Mouse (Mus musculus): ENCODE data around the gene Spag6.

DNA sequence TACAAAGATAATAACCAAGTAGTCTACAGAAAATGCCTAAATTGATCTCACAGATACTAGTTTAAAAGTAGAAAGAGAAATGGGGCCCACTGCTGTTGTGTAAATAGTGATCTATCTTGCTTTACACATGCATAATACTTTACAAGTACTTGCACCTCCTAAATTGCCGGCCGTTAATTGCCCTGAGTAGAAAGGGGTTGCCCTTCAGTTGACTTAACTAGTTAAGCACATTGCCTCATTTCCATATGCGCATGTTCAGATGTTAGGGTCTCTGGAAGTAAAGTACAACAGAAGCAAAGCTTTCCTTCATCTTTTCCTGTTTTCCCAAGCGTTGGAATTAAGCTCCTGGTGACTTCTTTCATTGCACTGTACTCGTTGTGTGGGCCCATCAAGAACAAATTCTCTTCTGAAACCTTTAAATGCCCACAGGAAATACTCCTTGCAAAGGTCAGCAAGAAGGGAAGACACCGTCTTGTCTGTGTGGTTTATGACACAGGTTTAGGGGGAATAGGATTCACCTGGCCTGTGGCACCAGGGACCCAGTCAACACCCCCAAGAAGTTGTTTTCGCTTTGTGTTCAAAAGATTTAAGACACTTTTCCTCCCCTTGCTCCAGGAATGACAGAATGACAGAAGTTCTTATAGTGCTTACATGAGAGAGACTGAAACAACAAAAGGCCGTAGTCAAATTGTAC lies 6.9 kb upstream of the Spag6 start:
- TF ChIP-seq CTCF (IDR thresholded peaks at IDR 0.05; ENCODE audit: low read depth) = no peak
- TF ChIP-seq EP300 (IDR thresholded peaks at IDR 0.05; ENCODE audit: low read depth) = no peak

Data from liver, embryonic 14.5 days (tissue).